In the genomic region with DNA sequence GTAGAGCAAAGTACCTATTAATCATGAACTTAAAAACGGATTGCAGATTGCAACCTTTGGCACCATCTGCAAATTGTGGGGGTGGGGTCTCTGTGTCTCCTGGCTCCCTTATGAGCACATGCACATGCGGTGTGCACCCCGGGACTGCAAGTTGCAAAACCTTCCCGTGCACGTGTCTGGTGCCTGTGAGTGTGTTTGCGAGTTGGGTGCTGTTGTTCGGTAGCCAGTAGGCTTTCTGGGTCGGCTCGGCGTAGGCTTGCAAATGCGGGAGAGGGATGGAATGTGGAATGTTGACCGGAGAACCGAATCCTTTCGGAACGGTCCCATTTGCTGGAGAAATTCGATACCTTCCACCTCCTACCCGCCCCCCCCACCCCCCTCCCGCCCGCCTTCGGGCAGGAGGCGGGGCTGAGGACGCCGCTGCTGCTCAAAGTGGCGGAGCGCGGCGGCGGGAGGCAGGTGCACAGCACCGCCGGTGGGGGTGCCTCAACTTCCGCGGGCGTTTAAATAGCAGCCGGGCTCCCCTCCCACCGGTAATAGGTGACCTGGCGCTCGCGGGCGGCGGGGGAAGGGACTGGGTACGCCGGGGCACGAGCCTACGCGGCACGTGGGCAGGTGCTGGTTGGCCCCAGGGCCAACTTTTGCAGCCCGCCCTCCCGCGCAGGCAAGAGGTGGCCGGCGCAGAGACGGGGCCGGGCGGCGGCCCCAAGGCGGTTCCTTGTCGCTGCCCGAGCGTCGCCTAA, we compare ENCODE assay signal across 8 mouse cellular contexts. TPM values are rescaled to one million over a fixed set of nuclear protein-coding genes. Genes with fewer than 3 reads are reported as not detected.
DNase-seq lines count a peak whose midpoint lies in the region; ATAC-seq and TF ChIP-seq lines count a peak whose summit lies in the region.

No protein-coding gene starts in this region.

- peak; percentile 53 for TF ChIP-seq POLR2A in thymus, adult 2 months (IDR thresholded peaks at IDR 0.05; ENCODE audit: control insufficient read depth, extremely low read depth, insufficient read depth, low read length, poor library complexity)

- peaks cover 9% of the 10 kb centered on the region for H3K4me1 ChIP-seq in lung, embryonic 16.5 days (replicated peaks; ENCODE audit: control insufficient read depth, insufficient read depth, low read length)
- peaks cover 7% of the 10 kb centered on the region for H3K4me1 ChIP-seq in thymus, adult 2 months (replicated peaks; ENCODE audit: control insufficient read depth, insufficient read depth, low read length)

- TF ChIP-seq CTCF in thymus, adult 2 months (IDR thresholded peaks at IDR 0.05; ENCODE audit: borderline replicate concordance, control insufficient read depth, extremely low read depth, insufficient read depth, low read length, poor library complexity), result peak; percentile 8; the same call in 1 of the 2 replicates

- H3K4me3 ChIP-seq in lung, embryonic 16.5 days (ENCODE audit: low read length), result peak overlapping the region; percentile 78
- H3K4me3 ChIP-seq in thymus, adult 2 months (ENCODE audit: control insufficient read depth, insufficient read depth, low read length), result peak overlapping the region; percentile 93

- H3K9me3 ChIP-seq in lung, embryonic 16.5 days (ENCODE audit: control insufficient read depth, low read length), result no peaks in the 10 kb centered on the region

- under 1% methylated on average over 54 of the region's 60 CpGs for WGBS in lung, embryonic 16.5 days
- under 1% methylated on average over 60 of the region's 60 CpGs for WGBS in thymus, adult 2 months

- H3K36me3 ChIP-seq in lung, embryonic 16.5 days (ENCODE audit: control insufficient read depth, insufficient read depth, low read length), result no peaks in the 10 kb centered on the region
- H3K36me3 ChIP-seq in thymus, adult 2 months (ENCODE audit: control insufficient read depth, insufficient read depth, low read length), result no peaks in the 10 kb centered on the region

- ATAC-seq in hematopoietic stem cell, adult 5-6 weeks (replicated peaks in 1 of 2; ENCODE audit: insufficient read depth in 1 of 2, low FRiP score in 2 of 2, low TSS enrichment in 1 of 2, low read depth in 1 of 2, poor library complexity in 2 of 2, severe bottlenecking in 2 of 2), result peak; percentile 39 to 57
- peak; percentile 50 for ATAC-seq in lung, embryonic 16.5 days (ENCODE audit: low read depth)

- peak; percentile 72 for DNase-seq in Muller cell, postnatal 12 days (ENCODE audit: inconsistent ontology term)
- peak; percentile 81 for DNase-seq in cerebellum, adult 9-10 months
- peak; percentile 61 for DNase-seq in forelimb bud, embryonic 11.5 days (ENCODE audit: low read depth, low spot score)
- DNase-seq in layer of hippocampus, adult 9-10 months (ENCODE audit: low spot score), result peak; percentile 39
- peak; percentile 64 for DNase-seq in ovary, adult 18-20 months (ENCODE audit: low spot score)
- peak; percentile 86 for DNase-seq in thymus, adult 2 months

- peak overlapping the region; percentile 88 for H3K9ac ChIP-seq in lung, embryonic 16.5 days (ENCODE audit: low read length)

- H3K27me3 ChIP-seq in lung, embryonic 16.5 days (ENCODE audit: control insufficient read depth, insufficient read depth, low read depth, low read length), result no peaks in the 10 kb centered on the region; the same call in 1 of the 2 replicates
- no peaks in the 10 kb centered on the region for H3K27me3 ChIP-seq in thymus, adult 2 months (ENCODE audit: control insufficient read depth, insufficient read depth, low read length)

- H3K27ac ChIP-seq in lung, embryonic 16.5 days (ENCODE audit: low read length), result peak overlapping the region; percentile 85
- H3K27ac ChIP-seq in thymus, adult 2 months (ENCODE audit: control insufficient read depth, insufficient read depth, low read length), result peak overlapping the region; percentile 51

- H3K4me2 ChIP-seq in lung, embryonic 16.5 days (ENCODE audit: low read depth, low read length), result peak overlapping the region; percentile 99

RNA-seq across cellular contexts. Expression of a gene that starts 9.1 kb away (rescaled TPM):
- total RNA-seq in hematopoietic stem cell, adult 5-6 weeks (2017), result 40.3 and 44.8 TPM in 2 replicates
- 7.1 and 7.7 TPM in 2 replicates for polyA plus RNA-seq in lung, embryonic 16.5 days (2015; fragmentation: Nextera tagmentation; extraction: Ambion mirVana)
- polyA plus RNA-seq in thymus, adult 2 months (2012; rRNA removed), result 22.7 and 31.9 TPM in 2 replicates

Comparison
In these comparisons a context has a peak if more than half of its experiments do, and no peak if none do; other contexts are left out.
1. Peak in every context shown above with its lines: DNase-seq, ATAC-seq, H3K4me3 ChIP-seq and H3K27ac ChIP-seq.